Mouse (Mus musculus) ES-Bruce4 (cell line): Measurements from ENCODE around the gene Slc22a23. TPM values are rescaled to one million over a fixed set of nuclear protein-coding genes. Genes with fewer than 3 reads are reported as not detected.

Experiments
- H3K27ac ChIP-seq: 2 replicates; pipeline ENCODE4 v1.5.1; 2012; ENCODE audit warnings: low read length, inconsistent platforms; ENCODE audit not compliant: insufficient read depth
- H3K27me3 ChIP-seq: 2 replicates; pipeline ENCODE4 v1.6.1; 2012; ENCODE audit warnings: mild to moderate bottlenecking, low read length, inconsistent platforms; ENCODE audit not compliant: control insufficient read depth, poor library complexity, insufficient read depth, severe bottlenecking
- H3K36me3 ChIP-seq: 2 replicates; pipeline ENCODE4 v1.6.1; 2012; ENCODE audit warnings: inconsistent platforms, mild to moderate bottlenecking, low read length, moderate library complexity; ENCODE audit not compliant: control insufficient read depth, poor library complexity, insufficient read depth, severe bottlenecking
- H3K4me1 ChIP-seq: one replicate; pipeline ENCODE4 v1.8.1; 2011; ENCODE audit warnings: low read length; ENCODE audit not compliant: control insufficient read depth, insufficient read depth
- H3K4me3 ChIP-seq: 2 replicates; pipeline ENCODE4 v1.5.1; 2011; ENCODE audit warnings: low read depth, mild to moderate bottlenecking, low read length
- H3K9ac ChIP-seq: 2 replicates; pipeline ENCODE4 v1.6.1; 2012; ENCODE audit warnings: low read depth, mild to moderate bottlenecking, inconsistent platforms; ENCODE audit not compliant: poor library complexity, severe bottlenecking
- H3K9me3 ChIP-seq: replicated peaks from 2 replicates; pipeline ENCODE4 v1.6.1; 2012; ENCODE audit warnings: mild to moderate bottlenecking, low read length, inconsistent platforms; ENCODE audit not compliant: control insufficient read depth, poor library complexity, insufficient read depth, severe bottlenecking
- CTCF ChIP-seq: IDR thresholded peaks from one replicate; pipeline ENCODE4 v1.8.1; 2011; ENCODE audit warnings: low read depth, low read length
- EP300 ChIP-seq: IDR thresholded peaks from 2 replicates; pipeline ENCODE4 v1.6.1; 2011; ENCODE audit warnings: low read depth, low read length; ENCODE audit not compliant: insufficient read depth
- POLR2A ChIP-seq: IDR thresholded peaks from one replicate; pipeline ENCODE4 v1.8.1; 2011; ENCODE audit warnings: low read length; ENCODE audit not compliant: insufficient read depth
- polyA plus RNA-seq: library from polyadenylated mRNA; stranded (reverse); fragments of >200 nt; gene quantifications from 2 replicates; pipeline ENCODE4 v1.2.4, GENCODE M21; 2011; ENCODE audit warnings: low read depth; ENCODE audit not compliant: missing spikeins, insufficient read depth, insufficient read length

Slc22a23 gene
- polyA plus RNA-seq, 1 experiment = 18.4 TPM

- Histone ChIP-seq H3K36me3 (no peaks in the 10 kb centered on the region), H3K27me3 (no peaks in the 10 kb centered on the region), H3K27ac (no peak overlapping the region), H3K9me3 (no peaks in the 10 kb centered on the region), H3K9ac (no peak overlapping the region), H3K4me1 (no peaks in the 10 kb centered on the region), H3K4me3 (no peak overlapping the region)
- TF ChIP-seq CTCF (no peak), POLR2A (no peak)
These were observed 118.0 kb downstream of the Slc22a23 start for GRCm38 (mm10) chr13:34226940-34227339.

- H3K4me3 ChIP-seq = no peak overlapping the region
- H3K36me3 ChIP-seq = no peaks in the 10 kb centered on the region
- no peak overlapping the region for H3K9ac ChIP-seq
- no peak overlapping the region for H3K27ac ChIP-seq
- TF ChIP-seq EP300 (no peak), CTCF (no peak), POLR2A (no peak)
- no peaks in the 10 kb centered on the region for H3K9me3 ChIP-seq
- H3K27me3 ChIP-seq = no peaks in the 10 kb centered on the region
- H3K4me1 ChIP-seq = no peaks in the 10 kb centered on the region
These were observed 122.0 kb downstream of the Slc22a23 start for GRCm38 (mm10) chr13:34222985-34223384.

- TF ChIP-seq POLR2A = no peak
- no peaks in the 10 kb centered on the region for H3K4me1 ChIP-seq
- no peaks in the 10 kb centered on the region for H3K27me3 ChIP-seq
- H3K9ac ChIP-seq = no peak overlapping the region
- no peak overlapping the region for H3K27ac ChIP-seq
- H3K4me3 ChIP-seq = no peak overlapping the region
- H3K9me3 ChIP-seq = no peaks in the 10 kb centered on the region
- no peaks in the 10 kb centered on the region for H3K36me3 ChIP-seq
These were observed 125.3 kb downstream of the Slc22a23 start for GRCm38 (mm10) chr13:34219728-34220127.

GRCm38 (mm10) chr13:34218776-34219175, 126.2 kb downstream of the Slc22a23 start:
- Histone ChIP-seq H3K36me3 (no peaks in the 10 kb centered on the region), H3K9me3 (no peaks in the 10 kb centered on the region), H3K27me3 (no peaks in the 10 kb centered on the region), H3K4me3 (no peak overlapping the region), H3K27ac (no peak overlapping the region), H3K4me1 (no peaks in the 10 kb centered on the region), H3K9ac (no peak overlapping the region)
- TF ChIP-seq EP300 (no peak), CTCF (no peak), POLR2A (no peak)

- Histone ChIP-seq H3K36me3 (no peaks in the 10 kb centered on the region), H3K4me3 (no peak overlapping the region)
- no peak for TF ChIP-seq CTCF
These were observed 130.1 kb downstream of the Slc22a23 start for GRCm38 (mm10) chr13:34214855-34215254.

GRCm38 (mm10) chr13:34212735-34213212, 132.2 kb downstream of the Slc22a23 start:
- TF ChIP-seq POLR2A (no peak), CTCF (no peak), EP300 (no peak)
- H3K36me3 ChIP-seq = no peaks in the 10 kb centered on the region
- H3K27ac ChIP-seq = no peak overlapping the region
- H3K4me1 ChIP-seq = no peaks in the 10 kb centered on the region
- no peaks in the 10 kb centered on the region for H3K9me3 ChIP-seq
- H3K4me3 ChIP-seq = no peak overlapping the region
- H3K9ac ChIP-seq = no peak overlapping the region
- no peaks in the 10 kb centered on the region for H3K27me3 ChIP-seq

More at GRCm38 (mm10) chr13:34214855-34215254, 130.1 kb downstream of the Slc22a23 start:
- no peaks in the 10 kb centered on the region for H3K27me3 ChIP-seq
- no peak overlapping the region for H3K27ac ChIP-seq
- no peak overlapping the region for H3K9ac ChIP-seq
- H3K9me3 ChIP-seq = no peaks in the 10 kb centered on the region
- H3K4me1 ChIP-seq = no peaks in the 10 kb centered on the region
